In genomic region chr1:37428911-37429310, GRCm38 (mm10) we compare ENCODE assay signal across 8 mouse cellular contexts. TPM values are rescaled to one million over a fixed set of nuclear protein-coding genes. Genes with fewer than 3 reads are reported as not detected.
A peak's percentile ranks its signal among the peaks of the same experiment; 100 is the strongest.
DNase-seq lines count a peak whose midpoint lies in the region; ATAC-seq lines count a peak whose summit lies in the region.

No protein-coding gene starts in this region.

- H3K4me1 ChIP-seq in kidney, embryonic 15.5 days: peaks cover 21% of the 10 kb centered on the region
- peaks cover 4% of the 10 kb centered on the region; the same call in 1 of the 2 replicates for H3K4me1 ChIP-seq in hindbrain, embryonic 11.5 days (replicated peaks; ENCODE audit: control insufficient read depth, insufficient read depth, low read length)
- peaks cover 13% of the 10 kb centered on the region for H3K4me1 ChIP-seq in midbrain, embryonic 11.5 days (ENCODE audit: control insufficient read depth, insufficient read depth, low read length)

- no peak overlapping the region for H3K27ac ChIP-seq in kidney, embryonic 15.5 days
- H3K27ac ChIP-seq in hindbrain, embryonic 11.5 days (ENCODE audit: low read depth, low read length): no peak overlapping the region
- H3K27ac ChIP-seq in midbrain, embryonic 11.5 days (ENCODE audit: low read depth, low read length): no peak overlapping the region

- no peak for DNase-seq in kidney, postnatal 10 days
- peak; percentile 57 for DNase-seq in adrenal gland, postnatal 14 days
- no peak for DNase-seq in hindbrain, embryonic 11.5 days (ENCODE audit: low spot score)
- DNase-seq in midbrain, embryonic 11.5 days (ENCODE audit: low spot score, missing footprints): no peak
- no peak for DNase-seq in right cerebral cortex, adult 18-20 months
- no peak for DNase-seq in urinary bladder, postnatal 4 days (ENCODE audit: low spot score in 2 of 2)
- no peak for DNase-seq in left cerebral cortex, postnatal 10 days (ENCODE audit: extremely low spot score in 1 of 2, low spot score in 2 of 2)

- no peaks in the 10 kb centered on the region for H3K27me3 ChIP-seq in kidney, embryonic 15.5 days
- H3K27me3 ChIP-seq in hindbrain, embryonic 11.5 days (ENCODE audit: control insufficient read depth, insufficient read depth, low read length): no peaks in the 10 kb centered on the region
- H3K27me3 ChIP-seq in midbrain, embryonic 11.5 days (ENCODE audit: control insufficient read depth, insufficient read depth, low read length): no peaks in the 10 kb centered on the region

- no peak for ATAC-seq in kidney, embryonic 15.5 days (replicated peaks; ENCODE audit: low FRiP score)
- ATAC-seq in hindbrain, embryonic 11.5 days (ENCODE audit: low FRiP score): no peak
- no peak for ATAC-seq in midbrain, embryonic 11.5 days (ENCODE audit: low FRiP score)

- H3K36me3 ChIP-seq in kidney, embryonic 15.5 days: peaks cover 62% of the 10 kb centered on the region
- no peaks in the 10 kb centered on the region; the same call in 1 of the 2 replicates for H3K36me3 ChIP-seq in hindbrain, embryonic 11.5 days (ENCODE audit: control insufficient read depth, insufficient read depth, low read length)
- H3K36me3 ChIP-seq in midbrain, embryonic 11.5 days (ENCODE audit: control insufficient read depth, insufficient read depth, low read length): peaks cover 6% of the 10 kb centered on the region

- WGBS in kidney, embryonic 15.5 days: 51% methylated on average over 2 of the region's 2 CpGs
- 82% methylated on average over 2 of the region's 2 CpGs for WGBS in hindbrain, embryonic 11.5 days
- 69% methylated on average over 2 of the region's 2 CpGs for WGBS in midbrain, embryonic 11.5 days

- intact Hi-C loops in left cerebral cortex, postnatal 10 days (cut with DNase I): loop anchor here (5.0 kb wide), 1 partner anchor 157 kb away; no protein-coding TSS in a partner anchor

- H3K4me2 ChIP-seq in kidney, embryonic 15.5 days: peak overlapping the region; percentile 89
- H3K4me2 ChIP-seq in hindbrain, embryonic 11.5 days (replicated peaks; ENCODE audit: low read depth, low read length): peak overlapping the region; percentile 79
- peak overlapping the region; percentile 85 for H3K4me2 ChIP-seq in midbrain, embryonic 11.5 days

- H3K9ac ChIP-seq in kidney, embryonic 15.5 days: 0 out of 2 replicates have a peak overlapping the region, but pooled peaks have one; percentile 88
- H3K9ac ChIP-seq in hindbrain, embryonic 11.5 days (ENCODE audit: low read depth, low read length): peak overlapping the region; percentile 82; the same call in 1 of the 2 replicates
- no peak overlapping the region for H3K9ac ChIP-seq in midbrain, embryonic 11.5 days (ENCODE audit: low read length)

- peak overlapping the region; percentile 97 for H3K4me3 ChIP-seq in kidney, embryonic 15.5 days (replicated peaks)
- H3K4me3 ChIP-seq in hindbrain, embryonic 11.5 days (ENCODE audit: low read depth, low read length): peak overlapping the region; percentile 79
- peak overlapping the region; percentile 89 for H3K4me3 ChIP-seq in midbrain, embryonic 11.5 days (ENCODE audit: low read depth, low read length)

- H3K9me3 ChIP-seq in kidney, embryonic 15.5 days (replicated peaks): peaks cover 6% of the 10 kb centered on the region; the same call in 1 of the 2 replicates
- H3K9me3 ChIP-seq in hindbrain, embryonic 11.5 days (ENCODE audit: control insufficient read depth, low read length): no peaks in the 10 kb centered on the region
- H3K9me3 ChIP-seq in midbrain, embryonic 11.5 days (ENCODE audit: control insufficient read depth, low read length): 0 out of 2 replicates have a peak, but pooled peaks cover 5% of the 10 kb centered on the region

RNA-seq across cellular contexts. Expression of gene Coa5, which starts 1.0 kb away (rescaled TPM):
- polyA plus RNA-seq in kidney, embryonic 15.5 days (2015; fragmentation: Nextera tagmentation; extraction: Ambion mirVana): 48.8 and 48.9 TPM in 2 replicates
- total RNA-seq in adrenal gland, postnatal 14 days (2021): 95.9 and 97.8 TPM in 2 replicates
- 56.8 and 58.2 TPM in 2 replicates for polyA plus RNA-seq in hindbrain, embryonic 11.5 days (2014; fragmentation: Nextera tagmentation; extraction: Ambion mirVana)
- polyA plus RNA-seq in midbrain, embryonic 11.5 days (2014; fragmentation: Nextera tagmentation; extraction: Ambion mirVana): 55.0 and 61.0 TPM in 2 replicates
- 10 to 100 TPM; 40.8 to 41.4 TPM for total RNA-seq in left cerebral cortex, postnatal 10 days (2021)

RNA-seq across cellular contexts. Expression of gene Unc50, which starts 1.0 kb away (rescaled TPM):
- polyA plus RNA-seq in kidney, embryonic 15.5 days (2015; fragmentation: Nextera tagmentation; extraction: Ambion mirVana): 128 and 140 TPM in 2 replicates
- total RNA-seq in adrenal gland, postnatal 14 days (2021): 60.5 and 66.7 TPM in 2 replicates
- 121 and 128 TPM in 2 replicates for polyA plus RNA-seq in hindbrain, embryonic 11.5 days (2014; fragmentation: Nextera tagmentation; extraction: Ambion mirVana)
- 127 and 138 TPM in 2 replicates for polyA plus RNA-seq in midbrain, embryonic 11.5 days (2014; fragmentation: Nextera tagmentation; extraction: Ambion mirVana)
- total RNA-seq in left cerebral cortex, postnatal 10 days (2021): 10 to 100 TPM; 57.8 to 63.8 TPM
